Mouse (Mus musculus) hindbrain, postnatal 0 days (tissue): Measurements from ENCODE around the gene Ep400. TPM values are rescaled to one million over a fixed set of nuclear protein-coding genes. Genes with fewer than 3 reads are reported as not detected.
A peak's percentile ranks its signal among the peaks of the same experiment; 100 is the strongest.
"Not testable (repeated sequence)": the region's sequence is repeated elsewhere in the genome, so short reads cannot be mapped to it uniquely, and the experiment has no call there.

Experiments used
- ATAC-seq: fragments of 200-750 bp; cut with Nextera tagmentation; 2 replicates; pipeline ENCODE4 v1.8.0; 2017; ENCODE audit warnings: mild to moderate bottlenecking, moderate TSS enrichment, moderate library complexity
- DNase-seq: peaks from one replicate; pipeline ENCODE4 v3.0.0-alpha.2; 2015; ENCODE audit warnings: low spot score
- H3K27ac ChIP-seq: fragments of 300-500 bp; sonication (generic); 2 replicates; pipeline ENCODE4 v1.5.1; 2014; ENCODE audit warnings: mild to moderate bottlenecking
- H3K27me3 ChIP-seq: fragments of 300-500 bp; sonication (generic); 2 replicates; pipeline ENCODE4 v1.6.1; 2014; ENCODE audit warnings: low read length, mixed read lengths; ENCODE audit not compliant: insufficient read depth
- H3K36me3 ChIP-seq: fragments of 300-500 bp; sonication (generic); 2 replicates; pipeline ENCODE4 v1.6.1; 2014; ENCODE audit warnings: low read length, mixed read lengths; ENCODE audit not compliant: insufficient read depth
- H3K4me1 ChIP-seq: fragments of 300-500 bp; sonication (generic); 2 replicates; pipeline ENCODE4 v1.6.1; 2014; ENCODE audit warnings: antibody characterized with exemption, low read length, mixed read lengths; ENCODE audit not compliant: insufficient read depth
- H3K4me2 ChIP-seq: fragments of 300-500 bp; sonication (generic); 2 replicates; pipeline ENCODE4 v1.6.1; 2014; ENCODE audit warnings: low read depth, mild to moderate bottlenecking, low read length, moderate library complexity, mixed read lengths
- H3K4me3 ChIP-seq: fragments of 300-500 bp; sonication (generic); 2 replicates; pipeline ENCODE4 v1.5.1; 2014; ENCODE audit warnings: low read length
- H3K9ac ChIP-seq: fragments of 300-500 bp; sonication (generic); replicated peaks from 2 replicates; pipeline ENCODE4 v1.6.1; 2014; ENCODE audit warnings: mild to moderate bottlenecking, low read length, moderate library complexity, mixed read lengths
- H3K9me3 ChIP-seq: fragments of 300-500 bp; sonication (generic); 2 replicates; pipeline ENCODE4 v1.6.1; 2016; ENCODE audit warnings: low read length, mixed read lengths
- CTCF ChIP-seq: IDR thresholded peaks from 2 replicates; pipeline ENCODE4 v1.5.1; 2016; ENCODE audit warnings: antibody characterized with exemption, control low read depth, low read depth
- WGBS: fragments of 180-500 bp; shearing (Covaris S2); extraction: QIAGEN DNeasy Blood & Tissue Kit; methylation state at CpG from one replicate; pipeline ENCODE4 v1.1.7; 2014; 5-methylcytosine and 5-hydroxymethylcytosine counted together
- polyA plus RNA-seq: library from polyadenylated mRNA; unstranded; fragments of >200 nt; fragmentation: Nextera tagmentation; extraction: Ambion mirVana; gene quantifications from 2 replicates; pipeline ENCODE4 v1.2.1, GENCODE M21; 2015
- total RNA-seq: library from RNA; depleted of rRNA; stranded (reverse); fragments of >200 nt; gene quantifications from 2 replicates; pipeline ENCODE4 v1.2.3, GENCODE M21; 2014

The Ep400 gene
- total and polyA plus RNA-seq, 2 experiments from 2014 or later, result 35.0 to 63.3 TPM

DNA sequence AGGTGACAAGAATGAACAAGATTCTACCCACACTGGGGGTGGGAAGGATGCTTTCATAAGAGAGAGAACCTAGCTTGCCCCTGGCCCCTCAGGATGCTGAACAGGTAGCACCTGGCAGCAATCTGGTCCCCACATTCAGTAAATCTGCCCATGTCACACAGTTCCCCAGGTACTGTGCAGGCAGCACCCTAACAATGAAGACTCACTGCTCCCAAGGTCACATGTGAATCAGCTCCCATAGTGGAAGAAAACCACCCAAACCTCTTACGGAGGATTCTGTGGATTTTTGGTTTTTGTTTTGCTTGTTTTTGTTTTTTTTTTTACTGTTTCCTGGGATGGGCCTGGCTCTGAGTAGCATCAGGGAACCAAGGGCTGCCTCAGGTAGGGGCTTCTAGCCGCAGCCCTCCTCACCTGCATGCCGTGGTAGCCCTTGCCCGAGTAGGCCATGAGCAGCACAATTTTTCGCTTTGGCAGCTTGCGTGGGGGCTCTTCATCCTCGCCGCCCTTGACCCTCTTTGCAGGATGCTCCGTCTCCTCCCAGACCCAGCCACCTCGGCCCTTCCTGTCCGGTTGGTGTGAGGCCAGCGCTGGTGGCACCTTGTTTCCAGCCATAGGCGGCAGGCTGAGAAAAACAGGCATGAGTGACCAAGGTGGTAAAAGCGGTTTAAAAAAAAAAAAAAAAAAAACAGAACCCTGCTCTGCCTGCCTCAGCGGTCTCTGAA lies 8.9 kb upstream of the Ep400 start:
- H3K36me3 ChIP-seq, result 0 out of 2 replicates have a peak, but pooled peaks cover 10% of the 10 kb centered on the region
- H3K9ac ChIP-seq, result peak overlapping the region; percentile 76
- no peak for DNase-seq
- no peaks in the 10 kb centered on the region for H3K27me3 ChIP-seq
- H3K9me3 ChIP-seq, result no peaks in the 10 kb centered on the region
- WGBS, result 19% methylated on average over 15 of the region's 15 CpGs
- no peaks in the 10 kb centered on the region for H3K4me1 ChIP-seq
- H3K4me2 ChIP-seq, result peak overlapping the region; percentile 84
- ATAC-seq, result no peak
- TF ChIP-seq CTCF, result no peak
- H3K27ac ChIP-seq, result no peak overlapping the region
- H3K4me3 ChIP-seq, result peak overlapping the region; percentile 74

DNA sequence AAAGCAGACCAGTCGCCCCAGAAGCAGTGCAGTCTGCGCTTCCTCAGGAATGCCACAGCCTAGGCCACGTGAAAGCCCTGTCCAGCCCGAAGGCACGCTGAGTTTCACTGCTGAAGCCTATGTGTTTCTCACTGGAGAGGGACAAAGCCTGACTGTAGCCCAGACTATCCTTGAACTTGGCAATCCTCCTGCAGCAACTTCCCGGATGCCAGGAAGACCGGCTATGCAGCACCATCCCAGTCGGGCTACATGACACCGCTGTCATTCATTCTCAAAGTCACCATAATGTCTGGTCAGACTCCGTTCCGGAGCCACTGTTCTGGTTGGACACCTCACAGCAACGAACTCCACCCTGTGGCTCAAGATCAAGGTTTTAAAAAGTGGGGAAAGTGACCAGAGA lies 7.7 kb upstream of the Ep400 start:
- no peak overlapping the region for H3K4me3 ChIP-seq
- peaks cover 10% of the 10 kb centered on the region; the same call in 1 of the 2 replicates for H3K36me3 ChIP-seq
- H3K4me2 ChIP-seq, result no peak overlapping the region
- no peak for TF ChIP-seq CTCF
- no peak for ATAC-seq
- no peak for DNase-seq
- H3K27ac ChIP-seq, result no peak overlapping the region
- 78% methylated on average over 12 of the region's 12 CpGs for WGBS
- no peaks in the 10 kb centered on the region for H3K9me3 ChIP-seq
- H3K27me3 ChIP-seq, result no peaks in the 10 kb centered on the region
- H3K4me1 ChIP-seq, result no peaks in the 10 kb centered on the region
- H3K9ac ChIP-seq, result no peak overlapping the region

DNA sequence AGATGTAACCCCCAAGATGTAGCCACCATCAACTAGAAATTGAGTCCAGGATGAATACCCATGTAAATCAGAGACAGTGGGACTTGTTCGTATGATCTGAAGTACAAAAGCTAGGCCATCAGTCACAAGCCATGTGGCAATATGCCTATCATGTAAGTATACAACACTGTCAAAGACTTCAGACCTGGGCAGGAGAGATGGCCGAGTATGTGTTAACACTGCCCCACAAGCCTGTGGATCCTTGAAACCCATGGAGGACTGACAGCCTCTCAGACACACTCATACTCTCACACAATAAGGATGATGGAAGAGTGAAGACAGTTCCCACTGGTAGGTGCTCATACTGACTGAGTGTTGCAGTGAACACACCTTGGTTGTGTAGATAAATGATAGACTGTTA lies 5.6 kb upstream of the Ep400 start:
- WGBS, result 84% methylated on average over 2 of the region's 2 CpGs
- no peak overlapping the region for H3K4me2 ChIP-seq
- ATAC-seq (no peak), DNase-seq (no peak)
- H3K27ac ChIP-seq, result no peak overlapping the region
- no peaks in the 10 kb centered on the region for H3K27me3 ChIP-seq
- no peaks in the 10 kb centered on the region for H3K9me3 ChIP-seq
- peaks cover 10% of the 10 kb centered on the region; the same call in 1 of the 2 replicates for H3K36me3 ChIP-seq
- H3K9ac ChIP-seq, result no peak overlapping the region
- no peak overlapping the region for H3K4me3 ChIP-seq
- H3K4me1 ChIP-seq, result no peaks in the 10 kb centered on the region
- TF ChIP-seq CTCF, result no peak

DNA sequence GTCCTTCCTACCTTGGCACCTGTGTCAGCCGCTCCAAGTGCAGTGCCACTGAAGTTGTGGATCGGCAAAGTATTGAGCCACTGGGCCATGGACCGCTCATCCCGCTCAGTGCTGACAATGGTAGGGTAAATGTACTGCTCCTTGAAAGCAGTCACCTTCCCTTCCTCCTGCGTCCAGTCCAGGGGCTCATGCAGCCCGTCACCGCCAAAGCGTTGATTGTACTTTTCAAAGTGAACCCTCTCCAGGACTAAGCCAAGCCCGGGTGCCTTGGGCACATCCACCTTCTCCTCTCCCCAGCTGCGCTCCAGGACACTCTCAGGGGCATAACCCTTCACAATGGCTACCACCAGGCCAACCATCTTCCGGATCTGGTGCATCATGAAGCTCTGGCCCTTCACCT lies 4.0 kb upstream of the Ep400 start:
- Histone ChIP-seq H3K9me3 (no peaks in the 10 kb centered on the region), H3K4me1 (no peaks in the 10 kb centered on the region), H3K36me3 (peaks cover 10% of the 10 kb centered on the region; the same call in 1 of the 2 replicates), H3K27ac (no peak overlapping the region), H3K4me3 (no peak overlapping the region), H3K27me3 (no peaks in the 10 kb centered on the region), H3K9ac (no peak overlapping the region), H3K4me2 (no peak overlapping the region)
- TF ChIP-seq CTCF, result no peak
- no peak for ATAC-seq
- no peak for DNase-seq
- WGBS, result 97% methylated on average over 11 of the region's 11 CpGs

DNA sequence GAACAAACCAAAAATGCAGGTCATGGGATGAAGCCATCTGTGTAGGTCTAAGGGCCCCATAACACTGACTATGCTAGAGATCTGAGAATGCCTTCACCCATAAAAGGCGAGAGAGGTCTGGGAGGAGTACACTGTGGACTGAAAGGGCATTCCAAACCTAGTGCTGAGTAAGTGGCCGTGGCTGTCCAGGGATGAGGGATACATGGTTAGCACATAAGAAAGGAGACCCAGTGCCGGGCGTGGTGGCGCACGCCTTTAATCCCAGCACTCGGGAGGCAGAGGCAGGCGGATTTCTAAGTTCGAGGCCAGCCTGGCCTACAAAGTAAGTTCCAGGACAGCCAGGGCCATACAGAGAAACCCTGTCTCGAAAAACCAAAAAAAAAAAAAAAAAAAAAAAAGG lies 2.4 kb upstream of the Ep400 start:
- H3K36me3 ChIP-seq, result peaks cover 10% of the 10 kb centered on the region; the same call in 1 of the 2 replicates
- WGBS, result 96% methylated on average over 10 of the region's 10 CpGs
- H3K27me3 ChIP-seq, H3K27ac ChIP-seq, H3K4me1 ChIP-seq, DNase-seq, H3K4me3 ChIP-seq, H3K4me2 ChIP-seq, H3K9ac ChIP-seq, H3K9me3 ChIP-seq, ATAC-seq: not testable (repeated sequence)

DNA sequence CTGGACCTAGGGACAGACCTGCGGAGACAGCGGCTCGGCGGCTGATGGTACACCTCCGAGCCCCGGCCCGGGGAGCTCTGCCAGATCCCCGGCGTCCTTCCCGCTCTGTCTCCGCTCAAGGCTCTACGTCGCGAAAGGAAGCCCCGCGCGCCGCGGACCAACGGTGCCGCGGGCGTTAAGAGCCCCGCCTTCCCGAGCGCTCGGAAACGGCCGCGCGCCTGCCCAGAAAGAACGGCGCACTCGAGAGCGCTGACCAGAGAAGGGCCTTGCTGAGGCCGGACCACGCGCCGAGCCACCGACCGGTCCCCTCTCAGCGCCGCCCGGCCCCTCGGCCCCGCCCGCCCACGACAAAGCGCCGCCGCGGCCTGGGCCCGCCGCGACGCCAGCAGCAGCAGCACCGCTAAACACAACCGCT lies 479 bp downstream of the Ep400 start:
- H3K4me1 ChIP-seq, result peaks cover 5% of the 10 kb centered on the region; the same call in 1 of the 2 replicates
- peaks cover 6% of the 10 kb centered on the region; the same call in 1 of the 2 replicates for H3K36me3 ChIP-seq
- TF ChIP-seq CTCF, result no peak
- ATAC-seq (peak; percentile 39; the same call in 1 of the 2 replicates), DNase-seq (peak; percentile 75)
- peak overlapping the region; percentile 96 for H3K27ac ChIP-seq
- H3K4me2 ChIP-seq, result peak overlapping the region; percentile 69
- WGBS, result under 1% methylated on average over 53 of the region's 58 CpGs
- H3K9ac ChIP-seq, result peak overlapping the region; percentile 92
- no peaks in the 10 kb centered on the region for H3K27me3 ChIP-seq
- H3K9me3 ChIP-seq, result no peaks in the 10 kb centered on the region
- peak overlapping the region; percentile 95 for H3K4me3 ChIP-seq

DNA sequence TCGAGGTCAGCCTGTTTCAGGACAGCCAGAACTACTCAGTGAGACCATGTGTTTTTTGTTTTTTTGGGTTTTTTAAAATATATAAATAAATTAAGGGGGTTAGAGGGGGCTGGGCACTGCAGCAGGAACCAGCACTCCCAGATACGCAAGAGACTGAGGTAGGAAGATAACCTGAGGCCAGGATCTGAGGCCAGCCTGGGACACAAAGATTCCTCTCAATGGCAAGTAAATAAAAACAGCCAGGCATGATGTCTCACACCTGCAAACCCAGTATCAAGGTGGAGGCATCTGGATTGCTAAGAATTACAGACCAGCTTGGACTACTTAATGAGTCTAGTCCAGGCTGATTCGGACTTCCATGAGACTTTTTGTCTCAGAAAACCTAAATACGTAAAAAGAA lies 1.2 kb downstream of the Ep400 start:
- H3K4me3 ChIP-seq, result peak overlapping the region; percentile 95
- H3K4me1 ChIP-seq, result peaks cover 5% of the 10 kb centered on the region; the same call in 1 of the 2 replicates
- no peak for TF ChIP-seq CTCF
- H3K9ac ChIP-seq, result peak overlapping the region; percentile 92
- H3K36me3 ChIP-seq, result no peaks in the 10 kb centered on the region; the same call in 1 of the 2 replicates
- WGBS, result 60% methylated on average over 4 of the region's 4 CpGs
- no peaks in the 10 kb centered on the region for H3K27me3 ChIP-seq
- peak overlapping the region; percentile 69 for H3K4me2 ChIP-seq
- ATAC-seq (no peak), DNase-seq (no peak)
- no peaks in the 10 kb centered on the region for H3K9me3 ChIP-seq
- H3K27ac ChIP-seq, result no peak overlapping the region
